Mouse (Mus musculus) cerebellum, adult 9-10 months (tissue): Measurements from ENCODE around the gene Ap3s2.

Experiments used
- DNase-seq: peaks from one replicate; pipeline ENCODE4 v3.0.0; 2022

Ap3s2 gene

DNA sequence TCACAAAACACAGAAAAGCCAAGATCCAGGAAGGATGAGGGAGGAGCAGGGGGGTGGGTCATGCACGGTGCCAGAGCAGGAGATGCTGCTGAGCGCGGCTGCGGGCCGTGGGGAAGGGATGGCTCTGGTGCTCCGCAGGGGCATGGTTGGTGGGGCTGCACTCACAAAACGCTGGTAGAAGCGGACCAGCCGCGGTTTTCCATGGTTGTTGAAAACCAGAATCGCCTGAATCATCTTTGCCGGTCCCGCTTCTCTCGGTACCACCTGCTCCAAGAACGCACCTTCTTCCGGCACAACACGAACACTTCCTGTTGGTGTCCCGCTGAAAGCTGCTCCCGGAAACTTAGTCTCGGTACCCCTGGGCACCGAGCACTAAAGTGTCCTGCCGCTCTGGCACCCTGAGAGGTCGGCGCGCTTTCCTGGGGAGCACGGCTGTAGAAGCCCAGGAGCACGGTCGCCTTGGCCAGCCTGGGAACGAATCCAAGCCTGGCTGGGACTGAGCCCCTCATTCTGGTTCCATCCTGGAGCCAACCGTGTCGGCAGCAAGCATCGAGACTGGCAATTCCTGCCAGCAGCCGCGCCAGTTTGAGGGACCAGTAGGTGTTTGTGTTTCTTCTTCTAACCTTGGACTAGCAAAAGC, at the start of gene Ap3s2:
Gene Ap3s2, minus strand, starts transcription at position 306 of the 640 bp plus-strand sequence.
- peak; percentile 91 for DNase-seq

DNA sequence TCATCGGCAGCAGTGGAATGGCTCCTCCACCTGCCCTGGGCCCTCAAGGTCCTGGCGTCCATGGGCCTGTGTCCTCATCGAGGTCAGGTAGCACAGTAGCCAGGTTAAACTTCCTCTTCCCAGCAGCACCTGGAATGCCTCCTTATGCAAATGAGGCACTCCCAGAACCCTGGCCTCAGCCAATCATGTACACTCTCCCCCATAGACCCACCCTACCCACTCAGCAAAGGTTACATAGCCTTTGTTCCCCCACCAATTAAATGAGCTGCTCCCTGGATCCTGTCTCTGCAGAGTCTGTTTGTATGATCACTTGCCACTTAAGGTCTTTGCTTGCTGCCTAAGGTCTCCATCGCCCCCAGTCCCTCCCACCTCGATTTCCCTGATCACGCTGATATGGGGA, 47.9 kb upstream of the Ap3s2 start:
- DNase-seq: no peak

DNA sequence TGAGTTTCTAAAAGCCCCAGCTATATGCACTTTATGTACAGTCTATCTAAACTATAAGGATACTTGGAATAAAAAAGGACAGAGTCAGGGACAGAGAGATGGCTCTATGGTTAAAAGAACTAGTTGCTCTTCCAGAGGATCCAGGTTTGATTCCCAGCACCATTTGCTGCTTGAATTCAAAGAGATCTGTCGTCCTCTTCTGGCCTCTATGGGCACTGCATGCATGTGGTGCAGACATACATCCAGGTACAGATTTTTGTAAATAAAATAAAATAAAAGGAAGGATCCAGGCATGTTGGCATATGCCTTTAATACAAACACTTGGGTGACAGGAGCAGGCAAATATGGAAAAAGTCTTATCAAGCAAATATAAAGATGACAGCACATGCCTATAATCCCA, 41.2 kb upstream of the Ap3s2 start:
- no peak for DNase-seq

DNA sequence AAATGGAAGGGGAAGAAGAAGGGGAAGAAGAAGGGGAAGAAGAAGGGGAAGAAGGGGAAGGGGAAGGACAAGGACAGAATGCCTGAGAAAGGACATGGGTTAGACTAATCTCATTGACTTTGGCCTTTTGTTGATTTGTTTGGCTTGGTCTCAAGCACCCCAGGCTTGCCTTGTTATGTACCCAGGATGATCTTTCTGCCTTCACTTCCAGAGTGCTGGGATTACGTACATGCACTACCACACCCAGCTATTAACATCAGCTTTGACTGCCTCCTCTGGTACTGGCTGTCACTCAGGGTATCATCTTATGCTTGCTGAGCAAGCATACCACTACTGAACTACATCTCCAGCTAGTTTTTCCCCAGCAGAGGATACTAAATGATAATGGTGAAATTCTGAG, 35.7 kb upstream of the Ap3s2 start:
- no peak for DNase-seq

DNA sequence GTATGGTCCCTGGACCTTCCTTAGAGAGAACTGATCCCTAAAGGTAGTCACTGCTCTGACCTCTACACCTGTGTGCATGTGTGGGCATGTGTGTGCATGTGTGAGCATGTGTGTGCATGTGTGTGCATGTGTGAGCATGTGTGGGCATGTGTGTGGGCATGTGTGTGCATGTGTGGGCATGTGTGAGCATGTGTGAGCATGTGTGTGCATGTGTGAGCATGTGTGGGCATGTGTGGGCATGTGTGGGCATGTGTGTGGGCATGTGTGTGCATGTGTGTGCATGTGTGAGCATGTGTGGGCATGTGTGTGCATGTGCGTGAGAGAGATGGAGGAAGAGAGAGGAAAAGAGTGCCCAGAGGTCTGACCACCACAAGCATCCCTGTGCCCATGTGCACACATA, 34.4 kb upstream of the Ap3s2 start:
- DNase-seq: no peak

DNA sequence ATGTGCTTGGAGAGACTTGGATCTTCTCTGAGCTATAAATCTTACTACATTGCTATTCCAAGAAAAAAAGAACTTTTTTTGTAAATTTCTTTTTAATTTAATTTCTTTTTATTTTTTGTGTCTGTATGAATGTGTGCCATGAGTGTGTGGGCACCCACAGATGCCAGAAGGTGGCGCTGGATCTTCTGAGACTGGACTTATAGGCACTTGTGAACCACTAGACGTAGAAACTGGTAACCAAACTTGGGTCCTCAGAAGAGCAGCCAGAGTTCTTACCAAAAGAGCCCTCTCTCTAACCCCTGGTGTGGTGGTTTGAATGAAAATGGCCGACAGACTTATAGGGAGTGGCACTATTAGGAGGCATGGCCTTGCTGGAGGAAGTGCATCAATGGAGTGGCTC, 30.6 kb upstream of the Ap3s2 start:
- no peak for DNase-seq

DNA sequence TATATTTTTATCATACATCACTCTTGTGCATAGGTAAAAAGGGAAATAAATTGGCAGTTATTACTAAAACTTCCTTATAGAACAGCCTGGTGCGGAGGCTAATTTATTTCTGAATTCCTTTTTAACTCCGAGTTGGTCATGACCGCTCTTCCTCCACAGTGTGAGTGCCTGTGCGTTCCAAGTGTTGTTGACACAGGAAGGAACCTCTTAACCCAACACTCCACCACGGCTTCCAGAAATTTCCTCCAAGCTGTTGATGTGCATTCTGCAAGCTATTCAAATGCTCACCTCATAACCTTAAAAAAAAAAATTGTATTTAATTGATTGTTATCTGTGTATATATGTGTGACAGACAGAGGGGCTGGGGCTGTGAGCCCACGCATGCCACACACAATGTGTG, 29.8 kb upstream of the Ap3s2 start:
- no peak for DNase-seq

DNA sequence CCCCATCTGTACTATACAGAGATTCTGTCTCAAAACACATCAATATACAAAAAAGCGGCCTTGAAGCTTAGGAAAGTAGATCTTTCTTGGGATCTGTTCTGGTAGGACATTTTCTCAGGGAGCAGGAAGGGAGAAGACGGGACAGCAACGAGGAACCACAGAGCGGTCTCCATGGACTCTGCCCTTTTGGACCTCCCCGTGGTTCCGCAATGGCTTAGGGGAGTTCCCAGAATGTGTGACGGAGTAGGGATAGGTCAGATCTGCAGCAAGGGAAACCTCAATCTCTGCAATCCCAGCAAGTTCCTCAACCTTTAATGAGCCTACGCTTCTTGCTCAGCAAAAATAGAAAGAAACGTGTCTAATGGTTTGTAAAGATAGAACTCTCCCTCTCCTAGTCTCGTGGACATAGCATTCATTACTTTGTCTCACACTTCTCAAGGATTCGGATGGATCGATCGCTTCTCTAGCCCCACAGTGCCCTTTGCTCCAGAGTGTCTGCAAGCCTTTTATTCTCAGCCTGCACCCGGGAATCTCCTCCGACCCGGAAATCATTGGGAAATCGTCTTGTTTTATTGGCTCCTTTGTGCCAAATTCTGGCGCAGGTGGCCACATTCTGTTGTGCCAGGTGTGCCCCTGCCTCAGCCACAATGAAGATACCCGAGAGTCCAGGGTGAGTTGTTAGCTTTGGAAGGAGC, 15.2 kb upstream of the Ap3s2 start:
- DNase-seq: no peak

DNA sequence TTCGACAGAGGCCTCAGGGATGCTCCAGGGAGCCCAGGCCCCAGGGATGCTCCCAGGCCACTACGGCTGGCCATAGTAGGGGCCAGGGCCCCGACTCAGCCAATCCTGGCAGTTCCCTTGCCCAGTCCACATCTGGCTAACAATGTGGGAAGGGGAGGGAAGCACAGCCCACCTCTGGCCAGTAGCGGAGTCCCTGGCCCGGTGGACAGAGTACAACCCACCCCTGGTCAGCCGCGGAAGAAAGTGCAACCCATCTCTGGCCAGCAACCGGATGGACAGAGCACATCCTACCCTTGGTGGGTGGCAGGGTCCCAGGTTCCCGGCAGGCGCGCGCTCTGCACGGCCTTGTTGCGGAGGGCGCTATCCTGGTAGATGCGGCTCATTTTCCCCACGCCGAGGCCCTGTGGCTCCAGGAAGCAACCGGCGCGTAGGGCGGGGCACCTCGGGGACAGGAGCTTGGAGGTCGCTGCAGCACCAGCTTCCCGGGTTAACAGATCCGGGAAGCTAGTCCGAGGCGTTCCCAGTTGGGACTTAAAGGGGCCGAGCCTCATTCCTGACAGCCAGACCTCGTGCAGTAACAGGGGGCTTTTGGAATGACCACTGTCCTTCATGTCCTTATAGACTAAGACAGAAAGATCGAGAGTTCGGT, 14.5 kb upstream of the Ap3s2 start, which contains the start of gene Arpin:
Gene Arpin, minus strand, starts transcription at position 498 of the 649 bp plus-strand sequence.
- peak; percentile 74 for DNase-seq

DNA sequence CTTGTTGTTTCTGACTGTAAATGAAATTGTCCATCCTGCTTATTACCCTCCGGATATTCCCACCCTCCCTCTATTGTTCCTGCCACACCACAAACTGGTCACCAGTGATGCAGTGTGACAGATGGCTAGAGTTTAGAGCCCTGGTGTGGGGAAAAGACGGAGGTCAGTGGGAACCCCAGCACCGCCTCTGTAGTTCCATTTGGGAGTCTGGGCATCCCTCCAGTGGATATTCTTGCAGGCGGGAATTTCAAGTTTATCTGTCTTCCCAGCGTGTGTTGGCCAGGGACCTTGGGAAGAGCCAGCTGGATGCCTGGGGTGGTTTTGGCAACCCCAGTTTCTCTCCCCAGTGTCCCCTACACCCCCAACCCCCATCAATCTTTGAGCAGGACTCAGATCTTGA, 14.0 kb upstream of the Ap3s2 start:
- DNase-seq: peak; percentile 77

DNA sequence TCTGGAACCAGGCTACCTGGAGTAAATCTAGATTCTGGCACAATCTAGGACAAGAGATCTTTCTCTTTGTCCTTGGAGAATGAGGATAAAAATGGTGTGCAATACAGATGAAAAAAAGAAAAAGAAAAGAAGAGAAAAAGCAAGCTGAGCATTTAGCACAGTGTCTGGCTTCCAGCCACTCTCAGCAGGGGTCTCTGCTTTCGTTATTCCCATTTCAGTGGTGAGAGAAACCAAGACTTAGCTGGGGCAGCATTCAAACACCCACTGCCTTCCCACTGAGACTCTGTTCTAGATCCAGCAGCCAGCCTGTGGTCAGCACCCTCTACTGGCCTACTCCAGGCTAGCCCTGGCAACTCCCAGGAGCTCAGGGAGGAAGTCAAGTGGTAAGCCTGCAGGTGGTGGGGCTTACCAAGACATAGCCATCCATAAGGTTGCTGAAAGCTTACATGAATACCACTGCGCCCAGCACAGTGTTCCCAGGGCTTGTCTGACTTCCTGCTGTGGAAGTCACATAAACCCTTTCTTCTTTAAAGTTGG, 8.1 kb upstream of the Ap3s2 start:
- DNase-seq: no peak

DNA sequence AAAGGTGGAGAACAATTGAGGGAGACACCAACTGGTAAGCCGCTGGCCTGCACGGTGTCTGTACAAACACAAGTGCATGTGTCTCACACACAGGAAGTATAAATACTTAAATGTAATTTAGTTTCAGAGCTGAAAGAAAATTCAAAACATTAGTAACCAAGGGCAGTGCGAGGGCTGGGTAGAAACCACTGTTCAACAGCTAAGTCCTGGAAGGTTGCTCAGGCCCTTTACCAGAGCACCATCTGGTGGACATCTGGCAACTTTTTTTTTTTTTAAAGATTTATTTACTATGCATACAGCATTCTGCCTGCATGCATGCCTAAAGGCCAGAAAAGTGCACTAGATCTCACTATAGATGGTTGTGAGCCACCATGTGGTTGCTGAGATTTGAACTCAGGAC, 5.9 kb downstream of the Ap3s2 start:
- no peak for DNase-seq

DNA sequence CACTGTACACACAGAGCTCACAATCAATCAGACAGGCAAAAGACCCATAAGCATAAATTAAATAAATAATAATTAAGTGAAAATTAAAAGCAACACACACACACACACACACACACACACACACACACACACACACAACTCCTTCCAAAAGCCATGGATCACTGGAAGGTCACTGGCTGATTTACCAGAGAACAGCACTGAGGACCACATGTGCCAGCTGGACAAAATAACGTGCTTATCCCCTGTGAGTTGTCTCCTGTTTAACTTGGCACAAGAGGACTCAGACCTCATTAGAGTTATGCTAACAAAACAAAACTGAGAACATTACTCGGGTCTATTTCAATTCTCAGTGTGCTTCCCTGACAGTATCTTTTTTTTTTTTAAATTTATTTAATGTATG, 13.1 kb downstream of the Ap3s2 start:
- DNase-seq: no peak

DNA sequence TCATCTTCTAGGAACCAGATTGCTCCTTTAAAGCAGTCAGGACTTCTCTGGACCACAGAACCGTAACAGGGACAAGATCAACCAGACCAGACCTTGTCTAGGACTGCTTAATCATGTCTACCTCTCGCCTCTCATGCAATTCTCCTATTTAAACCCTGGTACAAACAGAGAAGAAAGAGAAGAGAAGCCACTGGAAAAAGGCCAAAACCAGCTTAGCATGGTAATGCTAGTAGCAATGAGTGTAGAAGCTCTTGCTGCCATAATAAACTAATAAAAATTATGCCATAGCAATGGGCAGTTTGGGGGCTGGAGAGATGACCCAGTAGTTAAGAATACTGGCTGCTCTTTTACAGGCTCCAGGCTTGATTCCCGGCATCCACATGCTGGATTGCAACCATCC, 13.5 kb downstream of the Ap3s2 start:
- no peak for DNase-seq

DNA sequence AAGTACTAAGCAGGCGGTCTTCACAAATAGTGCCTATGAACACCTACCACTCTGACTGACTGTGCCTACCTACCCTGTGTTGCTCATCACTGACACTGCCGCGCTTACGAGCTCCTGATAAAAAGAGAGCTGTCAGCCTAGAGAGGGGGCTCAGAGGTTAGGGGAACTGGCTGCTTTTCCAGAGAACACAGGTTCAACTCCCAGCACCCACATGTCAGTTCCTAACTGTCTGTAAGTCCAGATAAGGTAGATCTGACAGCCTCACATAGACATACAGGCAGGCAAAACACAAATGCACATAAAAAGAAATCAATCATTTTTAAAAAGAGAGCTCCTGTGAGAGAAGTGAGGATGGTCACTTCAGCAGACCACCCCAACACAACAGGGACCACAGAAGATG, 15.3 kb downstream of the Ap3s2 start:
- no peak for DNase-seq

DNA sequence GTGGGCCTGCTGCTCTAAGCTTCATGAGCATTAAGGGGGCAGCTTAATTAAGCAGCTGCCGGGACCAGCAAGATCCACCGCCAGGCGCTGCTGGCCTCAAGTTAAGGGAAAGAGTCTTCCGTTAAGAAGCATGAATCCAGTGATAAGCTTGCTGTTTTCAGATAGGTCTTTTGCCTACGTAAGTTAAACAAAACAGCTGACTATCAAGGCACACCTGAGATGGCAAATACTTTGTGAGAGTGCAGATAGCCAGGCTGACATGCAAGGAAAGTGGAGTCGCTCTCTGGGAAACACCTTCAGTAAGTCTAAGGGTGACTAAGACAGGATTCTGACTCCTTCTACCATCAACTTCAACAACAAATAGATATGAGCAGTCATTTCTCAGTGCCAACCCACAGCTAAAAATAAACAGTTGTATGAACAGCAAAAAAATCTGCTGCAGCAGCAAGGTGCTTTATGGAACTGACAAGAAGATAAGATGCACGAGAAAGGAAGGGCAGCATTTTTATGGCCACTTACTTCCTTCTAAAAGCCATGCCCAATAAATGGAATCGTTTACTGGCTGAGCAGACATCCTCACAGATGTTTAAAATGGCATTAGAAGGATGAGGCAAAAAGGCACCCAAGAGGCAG, 17.2 kb downstream of the Ap3s2 start:
- no peak for DNase-seq

DNA sequence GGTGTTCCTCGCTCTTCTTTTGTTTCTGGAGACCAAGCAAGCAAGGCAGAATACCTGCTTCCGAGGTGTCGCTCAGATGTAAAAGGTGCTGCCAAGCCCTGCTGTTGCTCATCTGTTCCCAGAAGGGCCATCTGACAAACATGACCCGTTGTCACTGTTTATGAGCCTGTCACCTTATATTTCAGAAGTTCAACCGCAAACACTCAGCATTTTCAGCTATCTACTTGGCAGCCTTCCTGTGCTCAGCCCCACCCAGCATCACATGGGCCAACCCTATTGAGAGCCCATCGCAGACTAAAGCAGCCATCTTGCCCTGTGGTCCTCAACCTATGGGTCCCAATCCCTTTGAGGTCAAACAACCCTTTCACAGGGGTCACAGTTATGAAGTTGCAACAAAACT, 19.7 kb downstream of the Ap3s2 start:
- DNase-seq: no peak

DNA sequence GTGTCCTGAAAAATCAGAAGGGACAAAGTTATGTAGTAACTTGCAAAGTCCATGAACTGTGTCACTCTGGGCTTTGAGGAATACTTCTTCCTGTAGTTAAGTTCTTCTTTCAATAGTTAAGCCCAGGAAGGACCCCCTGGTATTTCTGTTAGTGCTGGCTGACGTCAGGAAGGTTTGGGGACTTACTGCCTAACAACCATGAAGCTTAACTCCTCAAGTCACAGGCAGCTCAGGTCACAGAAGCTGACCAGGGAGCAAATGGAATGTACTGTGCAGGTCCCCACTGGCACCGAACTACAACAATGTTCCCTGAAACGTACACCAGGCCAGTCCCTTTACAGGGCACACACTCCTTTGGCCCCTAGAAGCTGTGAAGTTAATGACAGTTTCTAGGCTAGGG, 25.2 kb downstream of the Ap3s2 start:
- no peak for DNase-seq

DNA sequence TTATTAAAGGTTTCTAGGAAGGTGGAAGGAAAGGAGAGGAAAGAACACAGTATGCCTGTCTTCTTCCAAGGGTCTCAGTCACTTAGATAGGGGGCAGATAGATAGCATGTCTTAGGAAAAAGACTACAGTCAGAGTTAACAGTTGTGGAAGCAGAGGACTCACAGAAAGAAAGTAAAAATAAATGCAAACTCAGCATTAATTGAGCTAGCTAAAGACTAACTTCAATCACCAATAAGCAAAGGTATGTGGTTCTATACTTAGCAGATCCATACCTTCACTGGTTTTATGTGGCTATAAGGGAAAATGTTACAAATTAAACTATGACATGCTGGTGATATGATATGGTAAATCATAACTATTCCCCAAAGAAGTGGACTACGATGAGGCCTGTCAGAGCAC, 25.7 kb downstream of the Ap3s2 start:
- DNase-seq: no peak

DNA sequence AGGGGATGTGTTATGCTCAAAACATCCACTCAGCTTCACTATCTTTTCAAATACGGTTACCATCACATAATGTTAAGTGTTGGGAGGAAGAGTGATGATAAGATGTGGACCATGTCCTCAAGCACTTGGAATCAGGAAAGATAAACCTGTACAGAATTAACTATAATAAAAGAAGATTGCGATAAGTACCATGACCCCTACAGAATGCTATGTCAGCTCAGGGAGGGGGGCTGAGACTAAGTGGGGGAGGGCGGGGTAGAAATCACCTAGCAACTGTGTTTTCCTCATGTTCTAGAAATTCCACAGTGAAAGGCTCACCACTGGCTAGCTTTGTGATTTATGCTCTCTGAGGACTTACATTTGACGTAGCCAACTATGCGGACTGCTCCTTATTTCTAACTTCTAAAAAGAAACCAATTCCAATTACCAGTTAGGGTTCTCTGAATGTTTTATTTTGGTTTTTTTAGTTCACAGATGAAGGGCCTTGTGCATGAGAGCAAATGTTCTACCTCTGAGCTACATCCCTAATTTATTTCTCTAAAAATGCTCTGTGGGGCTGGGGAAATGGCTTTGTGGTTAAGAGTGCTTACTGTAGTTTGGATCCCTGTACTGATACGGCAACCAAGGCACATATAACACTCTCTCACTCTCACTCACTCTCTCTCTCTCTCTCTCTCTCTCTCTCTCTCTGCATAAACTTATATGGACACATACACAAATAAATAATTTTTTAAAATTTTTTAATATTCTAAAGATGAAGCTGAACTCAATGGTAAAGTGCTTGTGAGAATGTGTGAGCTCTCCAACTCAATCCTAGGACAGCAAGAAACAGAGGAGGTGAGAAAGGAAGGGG, 27.6 kb downstream of the Ap3s2 start:
- no peak for DNase-seq

DNA sequence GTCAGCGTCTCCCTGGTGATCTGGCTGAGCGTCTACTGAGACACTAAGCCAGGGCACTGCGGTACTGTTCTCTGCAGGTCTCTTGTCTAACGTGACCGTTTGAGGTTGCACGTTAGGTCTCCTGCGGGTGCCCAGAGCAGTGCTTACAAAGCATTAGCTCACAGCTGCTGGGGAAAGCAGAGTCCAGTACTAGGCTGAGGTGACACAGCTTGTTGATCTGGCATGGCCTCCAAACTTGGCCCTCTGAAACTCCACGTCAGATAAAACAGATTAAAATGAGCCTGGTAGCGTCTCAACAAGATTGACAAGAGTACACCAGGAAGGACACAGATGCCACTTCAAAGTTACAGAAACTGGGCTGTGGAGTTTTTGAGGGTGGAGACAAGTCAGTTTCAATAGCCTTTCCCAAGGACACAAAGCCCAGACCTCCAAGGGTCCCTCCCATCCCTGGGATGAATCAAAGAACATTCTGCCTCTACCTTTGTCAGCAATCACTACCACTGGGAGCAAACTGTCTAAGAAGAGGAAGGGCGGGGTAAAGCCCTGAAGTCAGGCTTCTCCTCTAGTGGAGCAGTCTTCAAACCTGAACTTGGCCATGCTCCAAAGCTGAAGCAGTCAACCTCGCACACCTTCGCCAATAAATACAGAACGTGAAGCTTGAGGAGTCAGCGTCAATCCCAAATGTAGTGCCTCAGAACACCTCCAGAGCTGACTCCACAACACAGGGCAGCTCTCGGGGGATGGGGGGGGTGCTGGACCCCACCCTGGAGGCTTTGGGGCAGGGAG, 29.8 kb downstream of the Ap3s2 start:
- DNase-seq: no peak

DNA sequence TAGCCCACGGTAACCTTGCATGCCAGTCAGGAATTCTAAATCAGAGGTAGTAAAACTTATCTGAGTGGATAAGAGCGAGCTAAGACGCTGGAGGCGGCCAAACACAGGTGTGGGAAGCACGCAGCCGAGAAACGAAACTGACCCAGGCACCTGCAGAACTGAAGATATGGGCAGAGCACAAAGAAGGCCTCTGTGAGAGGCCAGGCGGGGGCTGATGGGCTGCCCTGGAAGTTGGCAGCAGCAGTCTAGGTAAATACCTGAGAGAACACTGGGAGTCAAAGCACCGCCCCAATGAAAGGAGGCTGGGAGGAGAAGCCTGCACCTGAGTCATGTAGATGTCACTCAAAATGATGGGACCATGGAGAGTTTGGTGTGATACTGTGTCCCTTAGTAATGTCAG, 31.8 kb downstream of the Ap3s2 start:
- DNase-seq: no peak
